Mouse (Mus musculus) embryonic facial prominence, embryonic 14.5 days (tissue): ENCODE data around the gene Slc17a5. TPM values are rescaled to one million over a fixed set of nuclear protein-coding genes. Genes with fewer than 3 reads are reported as not detected.

Experiments used
- ATAC-seq: fragments of 200-750 bp; cut with Nextera tagmentation; 2 replicates; pipeline ENCODE4 v1.8.0; 2017; ENCODE audit warnings: low read depth, moderate number of reproducible peaks, moderate TSS enrichment
- DNase-seq: peaks from one replicate; pipeline ENCODE4 v3.0.0-alpha.2; 2015; ENCODE audit warnings: low spot score
- H3K27ac ChIP-seq: fragments of 300-500 bp; sonication (generic); replicated peaks from 2 replicates; pipeline ENCODE4 v1.5.1; 2014; ENCODE audit warnings: low read depth, mild to moderate bottlenecking, low read length, moderate library complexity
- H3K27me3 ChIP-seq: fragments of 300-500 bp; sonication (generic); replicated peaks from 2 replicates; pipeline ENCODE4 v1.6.1; 2014; ENCODE audit warnings: low read length; ENCODE audit not compliant: control insufficient read depth, insufficient read depth
- H3K36me3 ChIP-seq: fragments of 300-500 bp; sonication (generic); 2 replicates; pipeline ENCODE4 v1.6.1; 2014; ENCODE audit warnings: low read length, mixed read lengths; ENCODE audit not compliant: control insufficient read depth, insufficient read depth
- H3K4me1 ChIP-seq: fragments of 300-500 bp; sonication (generic); 2 replicates; pipeline ENCODE4 v1.6.1; 2014; ENCODE audit warnings: antibody characterized with exemption, low read length; ENCODE audit not compliant: control insufficient read depth, insufficient read depth
- H3K4me2 ChIP-seq: fragments of 300-500 bp; sonication (generic); 2 replicates; pipeline ENCODE4 v1.6.1; 2014; ENCODE audit warnings: low read depth, mild to moderate bottlenecking, low read length, moderate library complexity, mixed read lengths
- H3K4me3 ChIP-seq: fragments of 300-500 bp; sonication (generic); 2 replicates; pipeline ENCODE4 v1.5.1; 2014; ENCODE audit warnings: low read depth, mild to moderate bottlenecking, low read length
- H3K9ac ChIP-seq: fragments of 300-500 bp; sonication (generic); 2 replicates; pipeline ENCODE4 v1.6.1; 2014; ENCODE audit warnings: low read depth, mild to moderate bottlenecking, low read length, moderate library complexity, mixed read lengths
- H3K9me3 ChIP-seq: fragments of 300-500 bp; sonication (generic); 2 replicates; pipeline ENCODE4 v1.6.1; 2016; ENCODE audit warnings: low read length; ENCODE audit not compliant: control insufficient read depth
- WGBS: fragments of 180-500 bp; shearing (Covaris S2); extraction: QIAGEN DNeasy Blood & Tissue Kit; methylation state at CpG from one replicate; pipeline ENCODE4 v1.1.7; 2014; 5-methylcytosine and 5-hydroxymethylcytosine counted together
- polyA plus RNA-seq: library from polyadenylated mRNA; unstranded; fragments of >200 nt; fragmentation: Nextera tagmentation; extraction: Ambion mirVana; gene quantifications from 2 replicates; pipeline ENCODE4 v1.2.1, GENCODE M21; 2014

The Slc17a5 gene
- polyA plus RNA-seq, 1 experiment from 2014 or later: 13.1 TPM

- DNase-seq: no peak
- no peak for ATAC-seq
- Histone ChIP-seq H3K4me2 (no peak overlapping the region), H3K4me1 (no peaks in the 10 kb centered on the region), H3K27me3 (no peaks in the 10 kb centered on the region), H3K27ac (no peak overlapping the region), H3K4me3 (no peak overlapping the region), H3K9me3 (no peaks in the 10 kb centered on the region), H3K9ac (no peak overlapping the region), H3K36me3 (peaks cover 27% of the 10 kb centered on the region)
- WGBS: 64% methylated on average over 4 of the region's 4 CpGs
These were observed 36.1 kb downstream of the Slc17a5 start for GRCm38 (mm10) chr9:78551761-78552160.

- WGBS: 80% methylated on average over 12 of the region's 12 CpGs
- DNase-seq (no peak), ATAC-seq (no peak)
- H3K36me3 ChIP-seq: peaks cover 24% of the 10 kb centered on the region
- H3K4me1 ChIP-seq: no peaks in the 10 kb centered on the region
- H3K9ac ChIP-seq: no peak overlapping the region
- no peak overlapping the region for H3K4me3 ChIP-seq
- H3K27ac ChIP-seq: no peak overlapping the region
- H3K4me2 ChIP-seq: no peak overlapping the region
- H3K27me3 ChIP-seq: no peaks in the 10 kb centered on the region
- no peaks in the 10 kb centered on the region for H3K9me3 ChIP-seq
These were observed 40.1 kb downstream of the Slc17a5 start for GRCm38 (mm10) chr9:78547742-78548141.

- H3K4me2 ChIP-seq: no peak overlapping the region
- H3K4me1 ChIP-seq: no peaks in the 10 kb centered on the region
- H3K9me3 ChIP-seq: no peaks in the 10 kb centered on the region
- H3K36me3 ChIP-seq: peaks cover 16% of the 10 kb centered on the region; the same call in 1 of the 2 replicates
- H3K27me3 ChIP-seq: no peaks in the 10 kb centered on the region
- no peak overlapping the region for H3K9ac ChIP-seq
- WGBS: 55% methylated on average over 7 of the region's 7 CpGs
- DNase-seq (peak; percentile 33), ATAC-seq (no peak)
- H3K4me3 ChIP-seq: no peak overlapping the region
- H3K27ac ChIP-seq: no peak overlapping the region
These were observed 40.9 kb downstream of the Slc17a5 start for GRCm38 (mm10) chr9:78546944-78547343.

DNA sequence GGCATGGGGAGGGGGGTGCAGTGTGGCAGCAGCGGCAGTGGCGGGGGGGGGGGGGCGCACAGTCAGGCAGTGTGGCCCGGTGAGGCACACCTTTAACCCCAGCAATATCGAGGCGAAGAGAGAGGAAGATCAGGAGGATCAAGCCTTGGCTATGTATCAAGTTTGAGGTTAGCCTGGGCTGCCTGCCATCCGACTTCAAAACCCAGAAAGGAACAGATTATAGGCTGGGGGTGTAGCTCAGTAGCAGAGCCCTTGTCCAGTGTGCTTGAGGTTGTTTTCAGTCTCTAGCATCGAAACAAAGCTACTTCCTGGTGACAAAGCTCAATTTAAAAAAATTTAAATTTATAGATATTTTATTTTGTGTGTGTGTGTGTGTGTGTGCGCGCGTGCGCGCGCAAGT lies 46.1 kb downstream of the Slc17a5 start:
- Histone ChIP-seq H3K36me3 (0 out of 2 replicates have a peak, but pooled peaks cover 4% of the 10 kb centered on the region), H3K27ac (no peak overlapping the region), H3K9me3 (no peaks in the 10 kb centered on the region), H3K4me2 (no peak overlapping the region), H3K27me3 (no peaks in the 10 kb centered on the region), H3K4me3 (no peak overlapping the region), H3K4me1 (no peaks in the 10 kb centered on the region), H3K9ac (no peak overlapping the region)
- DNase-seq (no peak), ATAC-seq (no peak)
- WGBS: 94% methylated on average over 13 of the region's 14 CpGs

DNA sequence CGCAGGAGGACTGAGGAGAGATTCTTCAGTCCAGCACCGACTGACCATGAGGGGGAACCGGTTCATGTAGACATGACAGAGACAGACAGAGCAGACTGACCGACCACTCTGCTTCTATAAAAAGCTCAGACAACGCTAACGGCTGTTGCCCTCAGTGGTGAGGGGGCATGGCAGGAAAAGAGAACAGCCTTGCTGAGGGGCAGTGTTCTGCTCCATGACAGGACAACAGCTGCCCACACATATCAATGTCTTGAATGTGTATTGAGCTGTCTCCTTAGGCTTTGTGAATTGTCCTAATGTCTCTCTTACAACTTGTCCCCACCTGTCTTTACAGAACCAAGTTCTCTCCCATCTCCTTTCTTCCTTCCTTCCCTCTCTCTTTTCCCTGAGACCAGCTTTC lies 49.4 kb downstream of the Slc17a5 start:
- Histone ChIP-seq H3K4me3 (no peak overlapping the region), H3K9me3 (no peaks in the 10 kb centered on the region), H3K4me1 (no peaks in the 10 kb centered on the region), H3K36me3 (0 out of 2 replicates have a peak, but pooled peaks cover 3% of the 10 kb centered on the region), H3K9ac (no peak overlapping the region), H3K4me2 (no peak overlapping the region), H3K27ac (no peak overlapping the region; the same call in 1 of the 2 replicates), H3K27me3 (no peaks in the 10 kb centered on the region)
- WGBS: 63% methylated on average over 6 of the region's 6 CpGs
- peak; percentile 68; the same call in 1 of the 2 replicates for ATAC-seq
- DNase-seq: peak; percentile 61

GRCm38 (mm10) chr9:78537154-78537873 lies 50.5 kb downstream of the Slc17a5 start:
- Histone ChIP-seq H3K4me2 (no peak overlapping the region), H3K27ac (no peak overlapping the region), H3K36me3 (no peaks in the 10 kb centered on the region), H3K9me3 (no peaks in the 10 kb centered on the region), H3K4me1 (no peaks in the 10 kb centered on the region), H3K27me3 (no peaks in the 10 kb centered on the region), H3K9ac (no peak overlapping the region), H3K4me3 (no peak overlapping the region)
- no peak for DNase-seq
- WGBS: 84% methylated on average over 9 of the region's 9 CpGs
- no peak for ATAC-seq

DNA sequence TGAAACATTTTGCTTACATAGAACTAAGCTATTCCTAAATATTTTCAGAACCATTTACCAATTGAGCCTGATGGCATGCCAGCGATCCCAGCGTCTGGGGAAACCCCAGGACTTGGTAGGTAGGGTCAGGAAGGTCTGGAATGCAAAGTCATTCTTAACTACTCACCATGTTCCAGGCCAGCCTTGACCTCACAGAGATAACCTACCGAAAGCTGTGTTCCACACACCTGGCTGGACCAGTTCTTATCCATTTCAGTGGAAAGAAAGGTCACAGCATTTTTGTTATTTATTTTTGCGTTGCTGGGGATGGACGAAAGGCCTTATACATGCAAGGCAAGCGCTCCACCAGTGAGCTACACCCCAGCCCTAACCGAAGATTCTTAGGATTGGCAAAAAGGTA lies 53.2 kb downstream of the Slc17a5 start:
- no peak overlapping the region for H3K4me2 ChIP-seq
- ATAC-seq (no peak), DNase-seq (no peak)
- no peak overlapping the region for H3K27ac ChIP-seq
- H3K9ac ChIP-seq: no peak overlapping the region
- no peaks in the 10 kb centered on the region for H3K27me3 ChIP-seq
- 88% methylated on average over 7 of the region's 7 CpGs for WGBS
- 0 out of 2 replicates have a peak, but pooled peaks cover 5% of the 10 kb centered on the region for H3K4me1 ChIP-seq
- H3K9me3 ChIP-seq: no peaks in the 10 kb centered on the region
- no peak overlapping the region for H3K4me3 ChIP-seq
- no peaks in the 10 kb centered on the region for H3K36me3 ChIP-seq

DNA sequence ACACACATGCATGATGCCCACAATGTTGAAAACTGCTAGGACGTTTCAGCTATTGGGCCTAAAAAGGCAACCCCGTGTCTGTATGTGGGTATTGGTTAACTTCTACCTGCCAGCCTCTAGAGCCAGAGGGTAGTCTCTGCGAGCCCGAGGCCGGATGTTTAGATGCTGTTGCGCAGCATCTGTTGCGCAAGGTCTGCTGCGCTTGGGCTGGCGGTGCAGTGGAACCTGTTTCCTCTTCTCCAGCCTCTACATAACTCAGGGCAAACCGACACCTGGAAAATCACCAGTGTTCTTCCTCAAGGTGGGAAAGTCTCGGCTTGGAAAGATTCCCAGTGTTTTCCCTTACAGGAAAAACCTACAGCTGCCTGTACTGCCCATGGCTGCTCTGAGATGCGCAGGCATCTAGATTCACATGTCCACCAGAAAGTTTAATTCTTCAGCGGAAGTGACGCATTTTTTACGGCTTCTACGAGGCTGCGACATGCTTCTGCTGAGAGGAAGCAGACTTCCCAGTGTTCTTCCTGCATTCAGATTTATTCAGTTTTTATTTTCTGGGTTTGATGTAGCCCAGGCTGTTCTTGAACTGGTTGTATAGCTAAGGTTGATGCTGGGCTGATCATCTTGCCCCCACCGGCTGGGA lies 54.4 kb downstream of the Slc17a5 start:
- Histone ChIP-seq H3K27me3 (no peaks in the 10 kb centered on the region), H3K4me3 (no peak overlapping the region), H3K9ac (no peak overlapping the region), H3K36me3 (no peaks in the 10 kb centered on the region), H3K9me3 (no peaks in the 10 kb centered on the region), H3K4me1 (0 out of 2 replicates have a peak, but pooled peaks cover 5% of the 10 kb centered on the region), H3K4me2 (no peak overlapping the region), H3K27ac (no peak overlapping the region)
- peak; percentile 23 for DNase-seq
- WGBS: 75% methylated on average over 18 of the region's 18 CpGs
- peak; percentile 16; the same call in 1 of the 2 replicates for ATAC-seq
